Comparison of ENCODE assay signal across 8 mouse cellular contexts in genomic region chr14:123371522-123371921, GRCm38 (mm10).
DNase-seq lines count a peak whose midpoint lies in the region; ATAC-seq and TF ChIP-seq lines count a peak whose summit lies in the region.
"Had no signal": no experiment of that assay in that cellular context is flagged by ENCODE, and none has a peak within 500 bp of the region (broad histone marks: within the 10 kb centered on the region; RNA-seq: fewer than 3 reads in every experiment).

No protein-coding gene starts in this region.

- peak; percentile 3 for DNase-seq in liver
- no peak for DNase-seq in liver, embryonic 11.5 days (ENCODE audit: low spot score)
- no peak for DNase-seq in Patski (ENCODE audit: low read depth, low spot score)
- DNase-seq in embryonic facial prominence, embryonic 10.5 days (ENCODE audit: low spot score): peak; percentile 14
- DNase-seq in thymus, postnatal 4 days: no peak
- DNase-seq in thymus, adult 2 months: no peak

- no peak for TF ChIP-seq POLR2A in thymus, adult 2 months (IDR thresholded peaks at IDR 0.05; ENCODE audit: control insufficient read depth, extremely low read depth, insufficient read depth, low read length, poor library complexity)

- no peaks in the 10 kb centered on the region for H3K4me1 ChIP-seq in liver, embryonic 11.5 days (replicated peaks; ENCODE audit: control insufficient read depth, insufficient read depth, low read length)
- H3K4me1 ChIP-seq in embryonic facial prominence, embryonic 10.5 days: no peaks in the 10 kb centered on the region
- no peaks in the 10 kb centered on the region for H3K4me1 ChIP-seq in intestine, postnatal 0 days (replicated peaks; ENCODE audit: control insufficient read depth, insufficient read depth, low read length)
- no peaks in the 10 kb centered on the region for H3K4me1 ChIP-seq in thymus, adult 2 months (replicated peaks; ENCODE audit: control insufficient read depth, insufficient read depth, low read length)
- H3K4me1 ChIP-seq: megakaryocyte, embryonic 14.5 days had no signal

- TF ChIP-seq CTCF in Patski (IDR thresholded peaks at IDR 0.05): peak; percentile 73
- TF ChIP-seq CTCF in intestine, postnatal 0 days (IDR thresholded peaks at IDR 0.05; ENCODE audit: low read depth): peak; percentile 80
- no peak for TF ChIP-seq CTCF in thymus, adult 2 months (IDR thresholded peaks at IDR 0.05; ENCODE audit: borderline replicate concordance, control insufficient read depth, extremely low read depth, insufficient read depth, low read length, poor library complexity)

- 12% methylated on average over 9 of the region's 9 CpGs for WGBS in liver, embryonic 11.5 days
- WGBS in embryonic facial prominence, embryonic 10.5 days: 16% methylated on average over 9 of the region's 9 CpGs
- 12% methylated on average over 9 of the region's 9 CpGs for WGBS in intestine, postnatal 0 days
- WGBS in thymus, adult 2 months: 12% methylated on average over 9 of the region's 9 CpGs

- no peaks in the 10 kb centered on the region for H3K9me3 ChIP-seq in liver, embryonic 11.5 days (ENCODE audit: control insufficient read depth, low read length)
- H3K9me3 ChIP-seq in embryonic facial prominence, embryonic 10.5 days: no peaks in the 10 kb centered on the region
- no peaks in the 10 kb centered on the region for H3K9me3 ChIP-seq in intestine, postnatal 0 days (ENCODE audit: control insufficient read depth)
- H3K9me3 ChIP-seq: megakaryocyte, embryonic 14.5 days had no signal

- in situ Hi-C loops in Patski (cut with MboI; ENCODE audit: low pct_unique_long_range_greater_than_20kb): loop anchor here (25.0 kb wide), 1 partner anchor 841 kb away; no protein-coding TSS in a partner anchor

- H3K27ac ChIP-seq in liver, embryonic 11.5 days (ENCODE audit: low read depth, low read length): no peak overlapping the region
- H3K27ac ChIP-seq in embryonic facial prominence, embryonic 10.5 days (replicated peaks): no peak overlapping the region
- H3K27ac ChIP-seq in intestine, postnatal 0 days (ENCODE audit: low read depth, low read length): no peak overlapping the region
- no peak overlapping the region for H3K27ac ChIP-seq in thymus, adult 2 months (ENCODE audit: control insufficient read depth, insufficient read depth, low read length)

- no peak overlapping the region for H3K4me3 ChIP-seq in liver, embryonic 11.5 days (ENCODE audit: low read depth, low read length)
- no peak overlapping the region for H3K4me3 ChIP-seq in embryonic facial prominence, embryonic 10.5 days
- H3K4me3 ChIP-seq in intestine, postnatal 0 days (ENCODE audit: low read depth, low read length): no peak overlapping the region
- H3K4me3 ChIP-seq in thymus, adult 2 months (ENCODE audit: control insufficient read depth, insufficient read depth, low read length): no peak overlapping the region
- H3K4me3 ChIP-seq: megakaryocyte, embryonic 14.5 days had no signal

- no peak overlapping the region for H3K4me2 ChIP-seq in liver, embryonic 11.5 days
- no peak overlapping the region for H3K4me2 ChIP-seq in intestine, postnatal 0 days (replicated peaks; ENCODE audit: low read depth)

- H3K27me3 ChIP-seq in liver, embryonic 11.5 days (replicated peaks; ENCODE audit: control insufficient read depth, insufficient read depth, low read length): no peaks in the 10 kb centered on the region
- H3K27me3 ChIP-seq in Patski: peaks cover 34% of the 10 kb centered on the region
- H3K27me3 ChIP-seq in embryonic facial prominence, embryonic 10.5 days (replicated peaks; ENCODE audit: low read depth, poor library complexity, severe bottlenecking): no peaks in the 10 kb centered on the region
- no peaks in the 10 kb centered on the region for H3K27me3 ChIP-seq in intestine, postnatal 0 days (replicated peaks; ENCODE audit: control insufficient read depth, insufficient read depth, low read length)
- no peaks in the 10 kb centered on the region for H3K27me3 ChIP-seq in thymus, adult 2 months (ENCODE audit: control insufficient read depth, insufficient read depth, low read length)
- H3K27me3 ChIP-seq: megakaryocyte, embryonic 14.5 days had no signal

- CTCF ChIA-PET in Patski (lab: Charles Lee): interaction anchor here (1.3 kb wide), 1 partner anchor 15 kb away, joined by 3 read pairs; no protein-coding TSS in a partner anchor

- no peak overlapping the region for H3K9ac ChIP-seq in liver, embryonic 11.5 days (ENCODE audit: low read depth, low read length)
- H3K9ac ChIP-seq in intestine, postnatal 0 days (ENCODE audit: low read depth, low read length): no peak overlapping the region

- POLR2A ChIA-PET in Patski (lab: Charles Lee): no interaction called here

- H3K36me3 ChIP-seq in liver, embryonic 11.5 days (ENCODE audit: control insufficient read depth, insufficient read depth, low read length): no peaks in the 10 kb centered on the region
- no peaks in the 10 kb centered on the region for H3K36me3 ChIP-seq in embryonic facial prominence, embryonic 10.5 days (replicated peaks)
- H3K36me3 ChIP-seq in intestine, postnatal 0 days (ENCODE audit: control insufficient read depth, insufficient read depth): no peaks in the 10 kb centered on the region
- H3K36me3 ChIP-seq in thymus, adult 2 months (ENCODE audit: control insufficient read depth, insufficient read depth, low read length): no peaks in the 10 kb centered on the region

- no peak for ATAC-seq in liver, embryonic 11.5 days (replicated peaks; ENCODE audit: low FRiP score)
- ATAC-seq in Patski: peak; percentile 60
- 0 out of 2 replicates have a peak, but pooled peaks have one; percentile 31 for ATAC-seq in intestine, postnatal 0 days

Comparison
In these comparisons a context has a peak if more than half of its experiments do, and no peak if none do; other contexts are left out.
1. DNase-seq: peak in liver (single experiment) and embryonic facial prominence, embryonic 10.5 days (single experiment); none in liver, embryonic 11.5 days (single experiment), Patski (single experiment), thymus, postnatal 4 days (single experiment) and thymus, adult 2 months (single experiment).